Mouse (Mus musculus) forelimb bud, embryonic 11.5 days (tissue): Measurements from ENCODE around the gene C2cd4d.

Experiments
- DNase-seq: peaks from one replicate; pipeline ENCODE4 v3.0.0-alpha.2; 2012; ENCODE audit warnings: low read depth, low spot score

C2cd4d gene

GRCm38 (mm10) chr3:94362138-94362537 lies at the start of gene C2cd4d:
TSS of gene C2cd4d (plus strand) at chr3:94362438.
- DNase-seq: no peak

GRCm38 (mm10) chr3:94328681-94329080 lies 33.6 kb upstream of the C2cd4d start:
- no peak for DNase-seq

- DNase-seq: no peak
Measured at GRCm38 (mm10) chr3:94334442-94334841, 27.8 kb upstream of the C2cd4d start.

- no peak for DNase-seq
Measured at GRCm38 (mm10) chr3:94338522-94338921, 23.7 kb upstream of the C2cd4d start.

- no peak for DNase-seq
Measured at GRCm38 (mm10) chr3:94341959-94342422, 20.2 kb upstream of the C2cd4d start, which contains the start of gene Them5. TSS of gene Them5 (plus strand) at chr3:94342099.

- no peak for DNase-seq
Measured at GRCm38 (mm10) chr3:94342552-94342951, 19.7 kb upstream of the C2cd4d start.

GRCm38 (mm10) chr3:94344182-94344581 lies 18.1 kb upstream of the C2cd4d start:
- no peak for DNase-seq

- DNase-seq: no peak
Measured at GRCm38 (mm10) chr3:94344897-94345296, 17.3 kb upstream of the C2cd4d start.

- no peak for DNase-seq
Measured at GRCm38 (mm10) chr3:94348146-94348545, 14.1 kb upstream of the C2cd4d start.

- DNase-seq: no peak
Measured at GRCm38 (mm10) chr3:94360812-94361211, 1.4 kb upstream of the C2cd4d start.

- no peak for DNase-seq
Measured at GRCm38 (mm10) chr3:94363291-94364153, 1.3 kb downstream of the C2cd4d start.

- no peak for DNase-seq
Measured at GRCm38 (mm10) chr3:94364154-94364526, 1.9 kb downstream of the C2cd4d start.

GRCm38 (mm10) chr3:94366761-94367160 lies 4.5 kb downstream of the C2cd4d start:
- DNase-seq: peak; percentile 85

- no peak for DNase-seq
Measured at GRCm38 (mm10) chr3:94367511-94367910, 5.3 kb downstream of the C2cd4d start.

GRCm38 (mm10) chr3:94368631-94369030 lies 6.4 kb downstream of the C2cd4d start:
- DNase-seq: no peak

GRCm38 (mm10) chr3:94369709-94370108 lies 7.5 kb downstream of the C2cd4d start:
- DNase-seq: no peak

GRCm38 (mm10) chr3:94371637-94372036 lies 9.4 kb downstream of the C2cd4d start:
- no peak for DNase-seq

- no peak for DNase-seq
Measured at GRCm38 (mm10) chr3:94372038-94372437, 9.8 kb downstream of the C2cd4d start.

GRCm38 (mm10) chr3:94372641-94373040 lies 10.4 kb downstream of the C2cd4d start, which contains the start of gene Rorc:
TSS of gene Rorc (plus strand) at chr3:94372794.
- DNase-seq: no peak

GRCm38 (mm10) chr3:94373090-94373489 lies 10.9 kb downstream of the C2cd4d start:
- no peak for DNase-seq

- no peak for DNase-seq
Measured at GRCm38 (mm10) chr3:94373597-94374011, 11.4 kb downstream of the C2cd4d start.

GRCm38 (mm10) chr3:94374636-94375035 lies 12.4 kb downstream of the C2cd4d start:
- DNase-seq: no peak

- no peak for DNase-seq
Measured at GRCm38 (mm10) chr3:94375146-94375545, 12.9 kb downstream of the C2cd4d start.
